Mouse (Mus musculus): ENCODE measurements at regions not wholly inside any gene's neighbourhood (a gene's known extent, or its start where the extent isn't known, plus 50 kb on each side); places are given as distances from the start of the nearest gene placed in this dataset.

DNA sequence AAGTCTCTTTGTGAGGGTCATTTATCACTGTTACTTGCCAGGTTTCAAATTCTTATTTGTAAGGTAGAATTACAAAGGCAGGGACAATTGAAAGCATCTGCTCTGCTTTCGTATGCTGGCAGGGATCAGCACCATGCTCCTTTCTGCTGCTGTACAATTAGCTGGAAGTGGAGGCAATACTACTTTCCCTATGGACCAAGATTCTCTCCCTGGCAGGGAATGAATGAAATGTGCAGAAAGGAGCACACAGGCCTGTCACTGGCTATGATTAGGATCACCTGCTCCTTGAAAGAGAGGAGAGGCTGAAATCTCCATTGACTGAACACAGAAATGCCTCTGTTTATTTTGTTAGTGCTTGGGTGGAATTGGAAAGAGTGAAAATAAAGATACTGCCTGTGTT lies 427.8 kb upstream of the Pappa start:
- no peak for ATAC-seq (ENCODE audit: low FRiP score)
- 57% methylated on average over 1 of the region's 1 CpGs for WGBS

DNA sequence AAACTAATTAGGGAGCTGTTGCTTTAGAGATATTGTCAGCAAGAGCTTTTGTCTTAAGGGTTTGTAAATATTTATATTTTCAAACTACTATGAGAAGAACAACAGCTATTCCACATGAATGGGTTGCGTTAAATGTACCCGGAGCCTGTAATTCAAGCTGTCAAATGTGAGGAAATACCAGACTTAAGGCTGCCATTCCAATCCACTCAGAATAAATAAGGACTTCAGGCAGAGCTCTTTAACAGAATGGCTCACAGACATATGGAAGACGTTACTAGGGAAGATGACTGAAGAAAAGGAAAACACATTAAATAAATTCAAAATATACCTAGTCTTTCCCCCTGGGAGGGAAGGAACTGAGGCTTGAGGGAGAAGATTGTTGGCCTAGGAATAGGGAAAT lies 400.7 kb upstream of the Pappa start:
- Histone ChIP-seq H3K9me3 (replicated peaks) (no peaks in the 10 kb centered on the region), H3K9ac (replicated peaks) (no peak overlapping the region), H3K27me3 (replicated peaks) (no peaks in the 10 kb centered on the region), H3K4me2 (no peak overlapping the region), H3K4me3 (replicated peaks) (no peak overlapping the region), H3K27ac (replicated peaks) (no peak overlapping the region), H3K4me1 (no peaks in the 10 kb centered on the region), H3K36me3 (no peaks in the 10 kb centered on the region)
- ATAC-seq (ENCODE audit: low FRiP score): no peak
- WGBS: 64% methylated on average over 3 of the region's 3 CpGs

More for the DNA sequence above, 427.8 kb upstream of the Pappa start:
- no peak overlapping the region for H3K9ac ChIP-seq (replicated peaks)
- no peak overlapping the region for H3K27ac ChIP-seq (replicated peaks)
- H3K4me1 ChIP-seq: no peaks in the 10 kb centered on the region
- no peak overlapping the region for H3K4me2 ChIP-seq
- no peaks in the 10 kb centered on the region for H3K36me3 ChIP-seq
- no peaks in the 10 kb centered on the region for H3K27me3 ChIP-seq (replicated peaks)
- H3K9me3 ChIP-seq (replicated peaks): no peaks in the 10 kb centered on the region
- no peak overlapping the region for H3K4me3 ChIP-seq (replicated peaks)

GRCm38 (mm10) chr4:64724851-64725250 lies 399.1 kb upstream of the Pappa start:
- no peaks in the 10 kb centered on the region for H3K4me1 ChIP-seq
- H3K27ac ChIP-seq (replicated peaks): no peak overlapping the region
- ATAC-seq (ENCODE audit: low FRiP score): no peak
- no peaks in the 10 kb centered on the region for H3K9me3 ChIP-seq (replicated peaks)
- no peak overlapping the region for H3K4me2 ChIP-seq
- H3K36me3 ChIP-seq: no peaks in the 10 kb centered on the region
- H3K4me3 ChIP-seq (replicated peaks): no peak overlapping the region
- WGBS: 84% methylated on average over 1 of the region's 1 CpGs
- no peaks in the 10 kb centered on the region for H3K27me3 ChIP-seq (replicated peaks)
- no peak overlapping the region for H3K9ac ChIP-seq (replicated peaks)

DNA sequence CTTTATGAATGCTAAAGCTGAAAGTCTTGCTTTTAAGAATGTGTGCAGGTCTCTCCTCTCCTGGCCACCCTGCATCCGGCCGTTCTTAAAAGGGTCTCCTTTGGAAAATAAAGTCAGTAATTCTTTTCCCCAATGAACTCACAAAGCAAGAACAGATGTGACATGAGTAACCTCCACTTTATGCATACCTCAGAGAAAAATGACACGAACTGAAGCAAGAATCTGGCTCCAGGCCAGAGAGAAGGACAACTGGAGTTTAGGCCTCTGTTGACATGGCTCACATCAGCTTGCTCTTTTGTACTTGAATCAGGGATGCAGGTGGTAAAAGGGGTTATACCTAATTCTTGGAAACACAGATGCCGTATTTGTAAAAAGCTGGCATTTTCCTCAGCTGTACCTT lies 368.0 kb upstream of the Pappa start:
- Histone ChIP-seq H3K4me2 (no peak overlapping the region), H3K27ac (replicated peaks) (no peak overlapping the region), H3K9ac (replicated peaks) (no peak overlapping the region), H3K27me3 (replicated peaks) (no peaks in the 10 kb centered on the region), H3K9me3 (replicated peaks) (no peaks in the 10 kb centered on the region), H3K4me1 (no peaks in the 10 kb centered on the region), H3K4me3 (replicated peaks) (no peak overlapping the region), H3K36me3 (no peaks in the 10 kb centered on the region)
- WGBS: 78% methylated on average over 4 of the region's 4 CpGs
- no peak for ATAC-seq (ENCODE audit: low FRiP score)

GRCm38 (mm10) chr4:64768610-64769009 lies 355.4 kb upstream of the Pappa start:
- no peaks in the 10 kb centered on the region for H3K4me1 ChIP-seq
- no peak for ATAC-seq (ENCODE audit: low FRiP score)
- H3K4me2 ChIP-seq: no peak overlapping the region
- H3K36me3 ChIP-seq: no peaks in the 10 kb centered on the region
- H3K4me3 ChIP-seq (replicated peaks): no peak overlapping the region
- H3K27me3 ChIP-seq (replicated peaks): no peaks in the 10 kb centered on the region
- H3K9me3 ChIP-seq (replicated peaks): no peaks in the 10 kb centered on the region
- no peak overlapping the region for H3K9ac ChIP-seq (replicated peaks)
- no peak overlapping the region for H3K27ac ChIP-seq (replicated peaks)
- 75% methylated on average over 1 of the region's 1 CpGs for WGBS

GRCm38 (mm10) chr4:64803886-64804285 lies 320.1 kb upstream of the Pappa start:
- Histone ChIP-seq H3K4me1 (no peaks in the 10 kb centered on the region), H3K27ac (replicated peaks) (no peak overlapping the region), H3K4me3 (replicated peaks) (no peak overlapping the region), H3K36me3 (no peaks in the 10 kb centered on the region), H3K9me3 (replicated peaks) (no peaks in the 10 kb centered on the region), H3K4me2 (no peak overlapping the region), H3K27me3 (replicated peaks) (no peaks in the 10 kb centered on the region), H3K9ac (replicated peaks) (no peak overlapping the region)
- WGBS: 86% methylated on average over 7 of the region's 7 CpGs
- no peak for ATAC-seq (ENCODE audit: low FRiP score)

- no peak overlapping the region for H3K4me2 ChIP-seq
- H3K27me3 ChIP-seq (replicated peaks): no peaks in the 10 kb centered on the region
- H3K9ac ChIP-seq (replicated peaks): no peak overlapping the region
- H3K9me3 ChIP-seq (replicated peaks): no peaks in the 10 kb centered on the region
- 82% methylated on average over 2 of the region's 2 CpGs for WGBS
- H3K4me3 ChIP-seq (replicated peaks): no peak overlapping the region
- no peak for ATAC-seq (ENCODE audit: low FRiP score)
- no peaks in the 10 kb centered on the region for H3K36me3 ChIP-seq
- no peaks in the 10 kb centered on the region for H3K4me1 ChIP-seq
- no peak overlapping the region for H3K27ac ChIP-seq (replicated peaks)
These were observed 319.0 kb upstream of the Pappa start for GRCm38 (mm10) chr4:64804996-64805395.

DNA sequence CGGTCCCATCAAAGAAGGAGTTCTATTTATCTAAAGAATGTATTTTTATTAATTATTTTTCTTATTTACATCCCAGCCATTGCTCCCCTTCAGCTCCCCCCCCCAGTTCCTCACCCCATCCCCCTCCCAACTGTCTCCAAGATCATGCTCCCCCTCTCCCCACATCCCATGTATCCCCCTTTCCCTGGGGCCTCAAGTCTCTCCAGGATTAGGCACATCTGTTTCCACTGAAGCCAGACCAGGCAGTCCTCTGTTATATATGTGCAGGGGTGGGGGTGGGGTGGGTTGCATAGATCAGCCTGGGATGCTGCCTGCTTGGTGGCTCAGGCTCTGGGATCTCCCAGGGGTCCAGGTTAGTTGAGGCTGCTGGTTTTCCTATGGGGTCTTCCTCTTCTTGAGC lies 316.8 kb upstream of the Pappa start:
- no peak for ATAC-seq (ENCODE audit: low FRiP score)
- no peaks in the 10 kb centered on the region for H3K36me3 ChIP-seq
- H3K9me3 ChIP-seq (replicated peaks): no peaks in the 10 kb centered on the region
- no peaks in the 10 kb centered on the region for H3K4me1 ChIP-seq
- H3K27ac ChIP-seq (replicated peaks): no peak overlapping the region
- no peak overlapping the region for H3K9ac ChIP-seq (replicated peaks)
- no peaks in the 10 kb centered on the region for H3K27me3 ChIP-seq (replicated peaks)
- H3K4me2 ChIP-seq: no peak overlapping the region
- H3K4me3 ChIP-seq (replicated peaks): no peak overlapping the region
- WGBS: 95% methylated on average over 1 of the region's 1 CpGs

GRCm38 (mm10) chr4:64811974-64812373 lies 312.0 kb upstream of the Pappa start:
- no peak overlapping the region for H3K4me3 ChIP-seq (replicated peaks)
- no peaks in the 10 kb centered on the region for H3K27me3 ChIP-seq (replicated peaks)
- no peaks in the 10 kb centered on the region for H3K4me1 ChIP-seq
- H3K36me3 ChIP-seq: no peaks in the 10 kb centered on the region
- no peak overlapping the region for H3K4me2 ChIP-seq
- no peak for ATAC-seq (ENCODE audit: low FRiP score)
- H3K9me3 ChIP-seq (replicated peaks): no peaks in the 10 kb centered on the region
- H3K27ac ChIP-seq (replicated peaks): no peak overlapping the region
- no peak overlapping the region for H3K9ac ChIP-seq (replicated peaks)

GRCm38 (mm10) chr4:64812812-64813211 lies 311.2 kb upstream of the Pappa start:
- Histone ChIP-seq H3K4me1 (no peaks in the 10 kb centered on the region), H3K4me3 (replicated peaks) (no peak overlapping the region), H3K27ac (replicated peaks) (no peak overlapping the region), H3K9me3 (replicated peaks) (no peaks in the 10 kb centered on the region), H3K27me3 (replicated peaks) (no peaks in the 10 kb centered on the region), H3K4me2 (no peak overlapping the region), H3K36me3 (no peaks in the 10 kb centered on the region), H3K9ac (replicated peaks) (no peak overlapping the region)
- WGBS: 68% methylated on average over 4 of the region's 4 CpGs
- ATAC-seq (ENCODE audit: low FRiP score): no peak

DNA sequence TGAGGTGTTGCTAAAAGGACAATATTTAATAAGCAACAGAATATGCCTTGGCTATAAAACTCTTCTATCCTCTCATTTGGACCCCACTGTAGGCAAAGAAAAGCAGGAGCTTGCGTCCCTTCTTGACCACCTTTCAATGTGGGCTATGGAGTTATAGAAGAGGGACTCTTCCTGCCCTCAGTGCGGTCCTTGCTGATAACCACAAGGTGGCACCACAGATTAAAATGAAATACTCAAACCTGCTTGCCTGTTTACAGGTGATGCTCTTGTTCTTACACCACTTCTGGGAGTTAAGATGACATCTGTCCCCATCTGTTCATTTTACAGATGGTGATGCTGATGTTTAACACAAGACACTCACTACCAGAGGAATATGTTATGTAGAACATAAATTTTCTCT lies 291.1 kb upstream of the Pappa start:
- Histone ChIP-seq H3K4me1 (no peaks in the 10 kb centered on the region), H3K4me3 (replicated peaks) (no peak overlapping the region), H3K27me3 (replicated peaks) (no peaks in the 10 kb centered on the region), H3K36me3 (no peaks in the 10 kb centered on the region), H3K9me3 (replicated peaks) (no peaks in the 10 kb centered on the region), H3K27ac (replicated peaks) (no peak overlapping the region), H3K4me2 (no peak overlapping the region), H3K9ac (replicated peaks) (no peak overlapping the region)
- no peak for ATAC-seq (ENCODE audit: low FRiP score)
- 55% methylated on average over 2 of the region's 2 CpGs for whole genome bisulfite sequencing

- Histone ChIP-seq H3K4me3 (replicated peaks) (no peak overlapping the region), H3K27me3 (replicated peaks) (no peaks in the 10 kb centered on the region), H3K36me3 (no peaks in the 10 kb centered on the region), H3K27ac (replicated peaks) (no peak overlapping the region), H3K9ac (replicated peaks) (no peak overlapping the region), H3K9me3 (replicated peaks) (no peaks in the 10 kb centered on the region), H3K4me2 (no peak overlapping the region), H3K4me1 (no peaks in the 10 kb centered on the region)
- ATAC-seq (ENCODE audit: low FRiP score): no peak
- WGBS: 76% methylated on average over 2 of the region's 2 CpGs
These were observed 249.5 kb upstream of the Pappa start for GRCm38 (mm10) chr4:64874521-64874920.

DNA sequence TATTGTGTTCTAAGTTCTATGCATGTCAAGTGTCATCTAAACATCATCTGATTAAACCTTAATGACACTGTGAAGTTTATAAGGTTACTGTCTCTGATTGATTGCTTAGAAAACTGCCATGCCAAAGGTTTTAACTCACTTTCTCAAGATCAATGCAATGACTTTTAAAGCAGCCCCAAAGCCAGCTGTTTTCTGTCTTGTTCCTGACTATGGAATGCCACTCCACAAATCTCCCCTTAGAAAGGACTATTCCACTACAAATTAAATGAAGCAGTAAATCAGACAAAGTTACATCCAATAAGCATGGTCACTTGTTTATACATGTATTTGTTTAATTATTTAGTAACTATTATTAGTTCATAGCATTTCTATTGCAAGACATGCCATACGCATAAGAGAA lies 247.1 kb upstream of the Pappa start:
- ATAC-seq (ENCODE audit: low FRiP score): no peak
- WGBS: 97% methylated on average over 1 of the region's 1 CpGs
- H3K9ac ChIP-seq (replicated peaks): no peak overlapping the region
- no peak overlapping the region for H3K4me3 ChIP-seq (replicated peaks)
- no peak overlapping the region for H3K27ac ChIP-seq (replicated peaks)
- H3K4me1 ChIP-seq: no peaks in the 10 kb centered on the region
- H3K27me3 ChIP-seq (replicated peaks): no peaks in the 10 kb centered on the region
- no peaks in the 10 kb centered on the region for H3K9me3 ChIP-seq (replicated peaks)
- H3K4me2 ChIP-seq: no peak overlapping the region
- no peaks in the 10 kb centered on the region for H3K36me3 ChIP-seq

All from neural tube, embryonic 15.5 days (tissue).